Mouse (Mus musculus): ENCODE measurements around the gene Igsf21.

Igsf21 gene

GRCm38 (mm10) chr4:140246180-140247005, at the start of gene Igsf21:
TSS of gene Igsf21 (minus strand) at chr4:140246784.
- no peak for DNase-seq

- no peak for DNase-seq
Observed at GRCm38 (mm10) chr4:140285726-140286316, 39.2 kb upstream of the Igsf21 start.

- no peak for DNase-seq
Observed at GRCm38 (mm10) chr4:140283398-140283797, 36.8 kb upstream of the Igsf21 start.

DNA sequence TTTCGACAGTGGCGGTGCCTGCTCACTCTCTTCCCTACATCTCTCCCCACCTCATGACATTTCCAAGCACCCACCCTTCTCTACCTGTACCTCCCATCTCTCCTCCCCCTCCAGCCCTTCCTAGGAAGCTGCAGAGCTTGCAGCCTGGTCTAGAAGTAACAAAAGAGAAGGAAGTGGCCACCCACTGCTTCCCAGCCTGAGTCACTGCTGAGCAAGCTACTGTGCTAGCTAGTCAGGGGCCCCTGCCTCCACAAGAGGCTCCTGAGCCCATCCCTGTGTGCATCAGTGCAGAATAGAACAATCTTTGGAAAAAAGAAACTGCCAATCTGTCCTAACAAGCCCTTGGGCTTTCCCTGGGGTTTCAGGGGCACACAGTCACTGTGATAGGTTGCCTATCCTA, 31.7 kb upstream of the Igsf21 start:
- DNase-seq = no peak

DNA sequence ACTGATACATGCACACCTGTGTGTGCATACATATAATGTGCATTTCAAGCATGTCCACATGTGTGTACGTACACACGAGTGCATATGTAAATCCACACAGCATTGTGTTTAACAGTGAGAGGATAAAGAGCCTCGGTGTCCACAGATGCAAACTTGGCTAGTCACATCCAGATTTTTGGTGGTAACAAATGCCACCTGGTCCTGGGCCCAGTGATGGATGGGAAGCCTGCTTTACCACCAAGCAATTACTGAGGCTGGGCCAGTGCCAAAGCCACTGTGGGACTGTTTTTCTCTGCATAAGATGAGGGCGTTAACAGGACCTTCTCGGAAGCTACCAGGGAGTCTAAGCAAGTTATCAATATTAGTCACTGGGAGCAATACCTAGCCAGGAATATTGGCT, 25.3 kb upstream of the Igsf21 start:
- no peak for DNase-seq

- DNase-seq = no peak
Observed at GRCm38 (mm10) chr4:140270451-140270850, 23.9 kb upstream of the Igsf21 start.

- DNase-seq = no peak
Observed at GRCm38 (mm10) chr4:140269184-140269840, 22.7 kb upstream of the Igsf21 start.

GRCm38 (mm10) chr4:140267835-140268234, 21.3 kb upstream of the Igsf21 start:
- DNase-seq = no peak

- DNase-seq = no peak
Observed at GRCm38 (mm10) chr4:140267086-140267485, 20.5 kb upstream of the Igsf21 start.

GRCm38 (mm10) chr4:140258968-140259367, 12.4 kb upstream of the Igsf21 start:
- DNase-seq = no peak

DNA sequence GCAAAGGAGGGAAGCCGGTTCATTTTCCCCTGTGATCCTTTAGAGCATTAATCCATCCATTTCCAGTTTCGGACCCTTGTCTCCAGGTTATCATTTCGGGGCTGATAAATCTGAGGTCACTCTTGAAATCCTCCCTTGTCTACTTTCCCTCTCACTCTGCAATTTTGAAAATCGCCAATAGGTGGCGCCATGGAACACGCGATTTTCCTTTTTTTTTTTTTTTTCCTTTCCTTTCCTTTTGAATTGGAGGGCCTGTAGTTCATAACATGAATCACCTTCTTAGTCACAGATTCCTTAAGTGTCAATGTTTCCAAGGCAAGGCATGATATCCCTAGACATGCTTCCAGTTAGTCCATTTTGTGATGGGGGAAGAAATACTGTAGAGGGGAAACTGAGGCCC, 5.8 kb upstream of the Igsf21 start:
- DNase-seq = no peak

DNA sequence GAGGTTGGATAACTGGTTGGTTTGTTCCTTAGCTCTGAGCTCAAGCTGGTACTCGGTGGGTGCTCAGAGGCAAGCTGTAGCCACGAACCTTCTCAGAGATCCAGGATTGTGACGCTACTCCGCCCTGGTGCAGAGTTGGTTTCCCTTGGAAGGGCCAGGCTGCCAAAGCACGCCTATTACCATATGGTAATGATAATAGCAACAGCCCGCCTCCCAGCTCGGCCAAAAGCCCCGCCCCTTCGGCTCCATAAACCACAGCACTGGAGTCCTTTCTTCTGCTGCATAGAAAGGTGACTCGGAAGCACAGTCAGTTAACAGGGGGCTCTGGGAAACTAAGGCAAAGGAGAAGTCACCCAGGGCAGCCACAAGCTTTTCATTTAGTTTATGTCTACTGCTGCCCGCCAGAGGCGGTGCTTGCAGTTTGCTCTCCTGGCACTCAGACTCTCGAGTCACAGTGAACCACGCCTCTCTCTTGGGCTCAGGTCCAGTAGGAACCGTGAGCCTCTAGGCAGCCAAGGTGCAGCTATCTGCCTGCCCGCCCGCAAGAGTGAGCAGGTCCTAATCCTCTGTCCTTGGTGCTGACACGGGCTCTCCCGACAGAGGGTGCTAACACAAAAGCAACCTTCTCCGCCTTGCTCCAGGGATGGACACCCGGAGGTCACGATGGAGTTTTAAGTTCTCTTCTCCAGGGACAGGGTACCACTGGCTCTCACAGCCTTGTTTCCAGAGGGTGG, 2.6 kb upstream of the Igsf21 start:
- DNase-seq = no peak

GRCm38 (mm10) chr4:140248396-140248795, 1.8 kb upstream of the Igsf21 start:
- DNase-seq = no peak

DNA sequence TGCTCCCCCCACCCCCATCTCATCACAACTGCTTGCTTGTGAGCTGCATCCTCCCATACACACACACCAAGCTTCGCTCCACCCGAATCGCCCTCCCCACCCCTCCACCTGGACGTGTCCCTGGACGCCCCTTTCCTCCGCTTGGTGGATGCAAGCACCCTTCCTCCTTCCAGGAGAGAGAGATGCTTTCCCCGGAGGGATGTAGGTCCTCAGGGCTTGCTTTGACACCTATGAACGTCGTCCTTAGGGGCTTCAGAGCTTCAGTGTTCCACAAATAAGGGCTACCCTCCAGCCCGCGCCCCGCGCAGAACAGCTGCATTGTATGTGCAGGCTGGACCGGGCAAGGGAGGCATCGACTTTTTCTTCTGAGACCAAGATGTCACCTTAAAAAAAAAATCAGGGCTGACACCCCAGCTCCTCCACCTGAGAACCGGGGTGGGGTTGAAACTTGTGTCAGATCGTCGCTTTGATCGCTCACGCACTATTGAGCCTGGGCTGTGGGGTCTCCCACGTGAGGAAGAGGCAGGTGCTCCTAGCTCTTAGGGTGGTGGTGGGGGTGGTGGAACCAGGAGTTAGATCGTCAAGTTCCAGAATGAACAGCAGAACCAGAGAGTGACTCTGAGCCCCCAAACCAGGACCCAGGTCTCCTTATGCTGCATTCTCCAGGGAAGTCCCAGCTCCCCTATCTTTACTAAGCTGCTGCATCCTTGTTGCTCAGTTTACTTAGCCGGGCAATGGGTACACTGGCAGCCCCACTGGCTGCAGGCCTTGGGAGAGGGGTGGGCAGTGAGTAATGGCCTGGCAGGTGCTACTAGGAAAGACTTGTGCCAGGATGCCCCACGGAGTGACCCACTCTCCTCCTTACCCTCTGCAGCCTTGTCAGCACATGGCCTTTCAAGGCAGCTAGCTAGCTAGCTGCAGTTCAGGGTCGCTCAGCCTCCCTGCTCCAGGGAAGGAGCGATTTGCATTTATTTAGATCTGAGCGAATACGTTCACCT, 721 bp upstream of the Igsf21 start:
- no peak for DNase-seq

DNA sequence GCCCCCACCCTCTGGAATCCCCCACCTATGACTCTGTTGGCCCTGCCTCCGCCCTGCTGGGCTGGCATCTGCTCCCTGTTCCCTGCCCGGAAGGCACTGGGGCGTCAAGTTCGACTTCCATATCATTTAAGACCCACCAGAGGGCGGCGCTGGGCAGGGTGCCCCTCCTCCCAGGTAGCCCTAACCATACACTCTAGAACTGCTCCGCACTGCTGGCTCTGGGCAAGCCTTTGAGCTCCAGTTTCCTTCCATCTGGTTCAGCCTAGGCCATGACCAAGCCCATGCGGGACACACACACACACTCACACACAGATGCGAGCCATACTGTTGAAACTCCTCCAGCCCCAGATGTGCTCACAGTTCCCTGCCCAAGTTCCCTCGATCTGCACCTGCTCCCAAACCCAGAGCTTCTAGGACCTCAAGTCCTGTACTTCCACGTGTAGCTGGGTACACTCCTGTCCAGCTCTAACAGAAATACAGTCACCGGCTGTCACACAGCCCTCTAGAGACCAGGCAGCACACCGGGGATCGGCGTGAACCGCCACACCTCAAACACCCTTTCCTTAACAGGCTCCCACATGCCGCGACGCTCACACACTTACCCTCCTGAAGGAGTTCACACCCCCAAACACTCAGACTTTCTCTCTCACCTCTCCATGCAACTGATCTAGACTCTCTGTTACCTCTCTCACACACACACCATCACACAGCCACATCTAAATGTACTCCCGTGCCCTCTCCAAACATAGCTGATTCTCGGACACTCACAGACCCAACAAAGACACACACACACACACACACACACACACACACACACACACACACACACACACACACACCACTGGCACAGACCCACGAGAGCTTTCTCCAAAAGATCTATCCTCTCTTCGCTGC, 1.1 kb downstream of the Igsf21 start:
- no peak for DNase-seq

DNA sequence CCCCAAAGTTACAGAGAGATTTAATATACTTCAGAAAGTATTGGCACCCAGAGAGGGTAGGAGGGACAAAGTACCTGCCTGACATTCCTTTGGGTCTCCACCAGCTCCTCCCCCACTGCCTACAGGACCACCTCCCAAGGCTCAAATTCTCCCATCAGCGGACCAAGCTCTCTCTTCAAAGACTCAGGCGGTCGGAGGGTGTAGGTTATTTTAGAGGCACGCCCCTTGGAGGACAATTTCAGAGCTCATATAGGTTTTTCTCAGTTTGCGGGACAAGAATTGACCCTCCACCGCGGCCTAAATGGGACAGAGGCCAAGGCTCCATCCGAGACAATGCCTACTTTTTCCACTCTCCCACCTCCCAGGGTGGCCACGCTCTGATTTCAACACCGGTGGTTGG, 1.7 kb downstream of the Igsf21 start:
- DNase-seq = no peak

DNA sequence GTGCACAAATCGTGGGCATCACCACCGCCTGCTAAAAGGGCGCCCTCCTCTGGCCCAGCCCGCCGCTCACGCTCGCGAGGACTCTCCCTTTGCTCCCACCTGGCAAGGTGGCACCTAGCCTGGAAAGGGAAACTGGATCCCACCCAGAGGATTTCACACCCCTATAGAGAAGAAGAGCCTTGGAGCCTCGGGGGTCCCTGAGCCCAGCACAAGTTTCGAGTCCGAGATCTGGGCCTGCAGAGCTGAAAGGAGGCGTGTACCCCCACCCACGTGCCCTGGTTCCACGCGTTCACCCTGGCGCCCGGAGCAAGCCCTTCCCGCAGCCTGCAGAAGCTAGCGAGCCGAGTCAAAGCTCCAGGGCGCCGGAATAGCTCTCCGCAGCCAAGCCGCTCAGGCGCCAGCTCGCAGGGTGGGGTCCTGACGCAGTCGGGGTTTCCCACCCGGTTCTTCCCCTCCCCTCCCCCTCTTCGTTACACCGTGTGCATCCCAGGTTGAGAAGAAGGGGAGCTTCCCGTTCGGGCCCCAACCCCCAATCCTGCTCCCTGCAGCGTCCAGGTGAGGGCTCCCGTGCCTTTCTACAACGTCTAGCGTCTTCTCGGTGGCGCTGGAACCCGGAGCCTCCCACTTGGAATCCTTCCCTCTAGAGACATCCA, 2.3 kb downstream of the Igsf21 start:
- DNase-seq = no peak

DNA sequence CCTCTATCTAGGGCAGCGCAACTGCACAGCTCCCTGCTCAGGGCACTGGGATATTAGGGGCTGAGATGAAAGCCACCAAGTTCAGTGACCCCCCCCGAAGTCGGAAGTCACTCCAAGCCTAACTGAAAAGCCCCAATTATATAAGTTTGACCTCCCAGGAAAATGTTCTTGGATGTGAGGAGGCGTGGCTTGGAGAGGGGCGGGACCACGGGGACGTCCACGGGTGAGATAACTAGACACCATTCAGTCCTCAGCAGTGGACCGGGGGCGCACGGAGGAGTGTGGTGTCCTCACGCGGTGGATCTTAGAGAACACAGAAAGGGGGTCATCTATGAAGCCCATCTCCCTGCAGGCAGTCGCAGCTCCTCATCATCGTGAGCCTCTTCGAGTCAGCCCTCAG, 3.4 kb downstream of the Igsf21 start:
- no peak for DNase-seq

GRCm38 (mm10) chr4:140242291-140242690, 4.3 kb downstream of the Igsf21 start:
- DNase-seq = no peak

- DNase-seq = no peak
Observed at GRCm38 (mm10) chr4:140237305-140237741, 9.3 kb downstream of the Igsf21 start.
